Mouse (Mus musculus) lung, embryonic 14.5 days (tissue): ENCODE data around the gene Pou2f1. TPM values are rescaled to one million over a fixed set of nuclear protein-coding genes. Genes with fewer than 3 reads are reported as not detected.

Experiments used
- ATAC-seq: fragments of 200-750 bp; cut with Nextera tagmentation; 2 replicates; pipeline ENCODE4 v1.8.0; 2017; ENCODE audit warnings: mild to moderate bottlenecking, moderate TSS enrichment, moderate library complexity; ENCODE audit not compliant: insufficient read depth
- DNase-seq: peaks from one replicate; pipeline ENCODE4 v3.0.0-alpha.2; 2015
- H3K27ac ChIP-seq: fragments of 300-500 bp; sonication (generic); 2 replicates; pipeline ENCODE4 v1.5.1; 2014; ENCODE audit warnings: low read depth, mild to moderate bottlenecking, moderate library complexity
- H3K27me3 ChIP-seq: fragments of 300-500 bp; sonication (generic); 2 replicates; pipeline ENCODE4 v1.6.1; 2014; ENCODE audit warnings: low read length, control low read depth; ENCODE audit not compliant: insufficient read depth
- H3K36me3 ChIP-seq: fragments of 300-500 bp; sonication (generic); 2 replicates; pipeline ENCODE4 v1.6.1; 2014; ENCODE audit warnings: control low read depth; ENCODE audit not compliant: insufficient read depth
- H3K4me1 ChIP-seq: fragments of 300-500 bp; sonication (generic); 2 replicates; pipeline ENCODE4 v1.6.1; 2014; ENCODE audit warnings: antibody characterized with exemption, control low read depth; ENCODE audit not compliant: insufficient read depth
- H3K4me2 ChIP-seq: fragments of 300-500 bp; sonication (generic); 2 replicates; pipeline ENCODE4 v1.6.1; 2014; ENCODE audit warnings: mild to moderate bottlenecking
- H3K4me3 ChIP-seq: fragments of 300-500 bp; sonication (generic); 2 replicates; pipeline ENCODE4 v1.5.1; 2014; ENCODE audit warnings: low read depth, low read length
- H3K9ac ChIP-seq: fragments of 300-500 bp; sonication (generic); 2 replicates; pipeline ENCODE4 v1.6.1; 2014
- H3K9me3 ChIP-seq: fragments of 300-500 bp; sonication (generic); 2 replicates; pipeline ENCODE4 v1.6.1; 2016; ENCODE audit warnings: low read depth, low read length, control low read depth
- CTCF ChIP-seq: IDR thresholded peaks from 2 replicates; pipeline ENCODE4 v1.5.1; 2016; ENCODE audit warnings: antibody characterized with exemption, low read depth
- WGBS: fragments of 180-500 bp; shearing (Covaris S2); extraction: QIAGEN DNeasy Blood & Tissue Kit; methylation state at CpG from one replicate; pipeline ENCODE4 v1.1.7; 2014; 5-methylcytosine and 5-hydroxymethylcytosine counted together
- polyA plus RNA-seq: library from polyadenylated mRNA; unstranded; fragments of >200 nt; fragmentation: Nextera tagmentation; extraction: Ambion mirVana; gene quantifications from 2 replicates; pipeline ENCODE4 v1.2.1, GENCODE M21; 2014

Pou2f1 gene
- polyA plus RNA-seq, 1 experiment from 2014 or later, result 22.5 TPM

- Histone ChIP-seq H3K4me1 (no peaks in the 10 kb centered on the region), H3K27ac (no peak overlapping the region), H3K27me3 (no peaks in the 10 kb centered on the region), H3K36me3 (no peaks in the 10 kb centered on the region), H3K4me3 (no peak overlapping the region), H3K9ac (no peak overlapping the region), H3K9me3 (no peaks in the 10 kb centered on the region), H3K4me2 (no peak overlapping the region)
- ATAC-seq (no peak), DNase-seq (no peak)
- TF ChIP-seq CTCF, result no peak
- WGBS, result 87% methylated on average over 1 of the region's 1 CpGs
These were observed 59.2 kb downstream of the Pou2f1 start for GRCm38 (mm10) chr1:165943270-165943669.

GRCm38 (mm10) chr1:165935466-165935818 is 67.0 kb downstream of the Pou2f1 start:
- no peak overlapping the region for H3K4me2 ChIP-seq
- WGBS, result 90% methylated on average over 2 of the region's 2 CpGs
- peaks cover 2% of the 10 kb centered on the region; the same call in 1 of the 2 replicates for H3K4me1 ChIP-seq
- no peaks in the 10 kb centered on the region for H3K9me3 ChIP-seq
- ATAC-seq (no peak), DNase-seq (no peak)
- H3K27ac ChIP-seq, result no peak overlapping the region
- H3K4me3 ChIP-seq, result no peak overlapping the region
- H3K27me3 ChIP-seq, result no peaks in the 10 kb centered on the region
- H3K9ac ChIP-seq, result no peak overlapping the region
- no peaks in the 10 kb centered on the region for H3K36me3 ChIP-seq
- no peak for TF ChIP-seq CTCF

- Histone ChIP-seq H3K4me1 (peaks cover 2% of the 10 kb centered on the region; the same call in 1 of the 2 replicates), H3K36me3 (no peaks in the 10 kb centered on the region), H3K4me2 (no peak overlapping the region), H3K9ac (no peak overlapping the region), H3K27ac (no peak overlapping the region), H3K27me3 (no peaks in the 10 kb centered on the region), H3K9me3 (no peaks in the 10 kb centered on the region), H3K4me3 (no peak overlapping the region)
- ATAC-seq (no peak), DNase-seq (no peak)
- no peak for TF ChIP-seq CTCF
- WGBS, result 73% methylated on average over 7 of the region's 7 CpGs
These were observed 67.6 kb downstream of the Pou2f1 start for GRCm38 (mm10) chr1:165934648-165935465.

DNA sequence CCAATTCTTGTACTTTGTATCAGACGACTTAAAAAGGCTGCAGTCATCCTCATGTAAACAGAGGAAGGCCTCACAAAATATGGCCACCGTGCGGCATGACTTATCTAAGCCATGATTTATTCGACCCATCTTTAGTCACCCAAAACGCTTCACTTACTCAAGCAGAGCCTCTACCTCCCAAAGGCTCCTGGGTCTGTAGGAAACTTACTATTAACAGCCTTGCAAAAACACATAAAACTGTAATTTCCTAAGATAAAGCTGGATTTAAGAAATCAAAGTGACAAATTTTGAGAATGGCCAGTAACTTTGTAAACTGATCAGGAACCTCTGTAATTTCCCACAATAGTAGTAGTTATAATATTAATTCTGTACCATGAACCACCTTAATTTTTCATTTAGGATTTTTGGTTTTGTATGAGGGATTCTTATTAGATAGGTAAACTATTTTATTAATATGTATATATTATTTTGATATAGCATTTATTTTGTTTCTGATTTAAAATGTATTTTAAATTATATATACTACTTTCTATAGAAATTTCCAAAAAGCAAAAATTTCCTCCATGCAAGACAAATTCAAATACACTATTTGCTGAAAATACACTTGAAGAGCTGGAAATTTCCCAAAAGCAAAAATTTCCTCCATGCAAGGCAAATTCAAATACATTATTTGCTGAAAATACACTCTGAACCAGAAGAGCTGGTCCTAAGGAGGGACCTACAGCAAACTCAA is 68.4 kb downstream of the Pou2f1 start:
- H3K9ac ChIP-seq, result no peak overlapping the region
- no peaks in the 10 kb centered on the region for H3K27me3 ChIP-seq
- DNase-seq (no peak), ATAC-seq (no peak)
- no peak overlapping the region for H3K4me3 ChIP-seq
- TF ChIP-seq CTCF, result no peak
- peaks cover 2% of the 10 kb centered on the region; the same call in 1 of the 2 replicates for H3K4me1 ChIP-seq
- no peaks in the 10 kb centered on the region for H3K9me3 ChIP-seq
- no peak overlapping the region for H3K27ac ChIP-seq
- 46% methylated on average over 5 of the region's 5 CpGs for WGBS
- H3K36me3 ChIP-seq, result no peaks in the 10 kb centered on the region
- H3K4me2 ChIP-seq, result no peak overlapping the region

DNA sequence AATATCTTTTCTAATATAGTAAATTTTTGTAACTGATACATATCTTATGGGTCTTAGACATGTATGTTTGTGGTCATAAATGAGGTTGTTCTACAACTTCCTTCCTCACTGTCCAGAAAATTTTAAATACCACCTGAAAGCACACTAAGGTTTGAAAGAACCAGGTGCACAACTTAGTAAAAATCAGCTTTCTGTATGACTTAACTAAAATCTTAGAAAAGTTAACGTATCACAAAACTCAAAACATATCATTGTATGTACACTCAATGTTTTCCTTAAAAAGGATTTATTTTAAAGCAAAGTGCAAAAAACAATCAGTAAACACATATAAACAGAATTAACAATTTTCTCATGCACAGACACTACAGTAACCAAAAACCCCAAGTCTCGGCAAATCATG is 69.6 kb downstream of the Pou2f1 start:
- Histone ChIP-seq H3K36me3 (no peaks in the 10 kb centered on the region), H3K4me3 (no peak overlapping the region), H3K27ac (no peak overlapping the region), H3K4me1 (peaks cover 2% of the 10 kb centered on the region; the same call in 1 of the 2 replicates), H3K9me3 (no peaks in the 10 kb centered on the region), H3K27me3 (no peaks in the 10 kb centered on the region), H3K9ac (no peak overlapping the region), H3K4me2 (no peak overlapping the region)
- WGBS, result 94% methylated on average over 2 of the region's 2 CpGs
- no peak for TF ChIP-seq CTCF
- ATAC-seq (no peak), DNase-seq (no peak)

DNA sequence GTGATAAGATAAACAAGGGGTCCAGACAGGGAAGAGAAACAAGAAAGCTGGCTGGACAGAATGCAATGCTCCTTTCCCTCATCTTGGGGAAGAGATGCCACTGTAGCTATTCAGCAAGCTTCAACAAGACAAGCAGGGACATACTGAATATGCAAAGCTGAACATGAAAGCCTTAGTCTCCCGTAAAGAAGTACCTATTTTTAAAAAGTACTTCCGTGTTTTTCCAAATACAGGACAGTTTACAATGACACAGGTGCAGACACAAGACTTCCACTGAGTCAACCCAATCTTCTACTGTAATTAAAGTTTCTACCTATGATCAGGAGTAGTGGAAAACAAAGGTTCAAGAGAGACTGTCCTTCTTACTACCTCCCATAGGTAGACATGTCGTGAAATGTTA is 72.0 kb downstream of the Pou2f1 start:
- no peak overlapping the region for H3K9ac ChIP-seq
- H3K36me3 ChIP-seq, result no peaks in the 10 kb centered on the region
- DNase-seq (no peak), ATAC-seq (no peak)
- no peak overlapping the region for H3K4me3 ChIP-seq
- peaks cover 2% of the 10 kb centered on the region; the same call in 1 of the 2 replicates for H3K4me1 ChIP-seq
- no peaks in the 10 kb centered on the region for H3K27me3 ChIP-seq
- TF ChIP-seq CTCF, result no peak
- H3K9me3 ChIP-seq, result no peaks in the 10 kb centered on the region
- H3K4me2 ChIP-seq, result no peak overlapping the region
- 82% methylated on average over 3 of the region's 3 CpGs for WGBS
- no peak overlapping the region for H3K27ac ChIP-seq

GRCm38 (mm10) chr1:165927507-165928279 is 74.8 kb downstream of the Pou2f1 start:
- Histone ChIP-seq H3K4me3 (no peak overlapping the region), H3K9me3 (no peaks in the 10 kb centered on the region), H3K27me3 (no peaks in the 10 kb centered on the region), H3K4me1 (no peaks in the 10 kb centered on the region), H3K27ac (no peak overlapping the region), H3K9ac (no peak overlapping the region), H3K36me3 (no peaks in the 10 kb centered on the region), H3K4me2 (no peak overlapping the region)
- DNase-seq (no peak), ATAC-seq (no peak)
- TF ChIP-seq CTCF, result no peak
- WGBS, result 85% methylated on average over 7 of the region's 7 CpGs
